Mouse (Mus musculus) brain, embryonic 14.5 days (tissue): ENCODE results near the gene Drosha.

ENCODE experiments used
- CTCF ChIP-seq: fragments of 200-500 bp; IDR thresholded peaks from 2 replicates; pipeline ENCODE4 v1.5.1; 2012; ENCODE audit warnings: inconsistent platforms, mild to moderate bottlenecking, moderate library complexity, borderline replicate concordance; ENCODE audit not compliant: insufficient read depth, insufficient read length; ENCODE audit errors: extremely low read depth
- POLR2A ChIP-seq: fragments of 200-500 bp; IDR thresholded peaks from 2 replicates; pipeline ENCODE4 v1.6.1; 2012; ENCODE audit warnings: mild to moderate bottlenecking, inconsistent platforms, borderline replicate concordance; ENCODE audit not compliant: poor library complexity, insufficient read depth, insufficient read length, severe bottlenecking; ENCODE audit errors: extremely low read depth

- no peak for TF ChIP-seq CTCF
- no peak for TF ChIP-seq POLR2A
These were observed 42.7 kb downstream of the Drosha start for GRCm38 (mm10) chr15:12867269-12867668.
